Comparison of ENCODE assay signal across 24 mouse cellular contexts in genomic region chr6:135672003-135672402, GRCm38 (mm10).
"Had no signal": no experiment of that assay in that cellular context is flagged by ENCODE, and none has a peak within 500 bp of the region (broad histone marks: within the 10 kb centered on the region; RNA-seq: fewer than 3 reads in every experiment).

No protein-coding gene starts in this region.

- ATAC-seq: liver, embryonic 12.5 days; midbrain, embryonic 13.5 days had no signal

- H3K9ac ChIP-seq: limb, embryonic 13.5 days; liver, embryonic 12.5 days; liver, embryonic 15.5 days; lung, embryonic 15.5 days; midbrain, embryonic 13.5 days; neural tube, embryonic 12.5 days; neural tube, embryonic 15.5 days; stomach, embryonic 15.5 days had no signal

- H3K36me3 ChIP-seq: limb, embryonic 10.5 days; limb, embryonic 13.5 days; liver, embryonic 12.5 days; liver, embryonic 15.5 days; lung, embryonic 15.5 days; midbrain, embryonic 10.5 days; midbrain, embryonic 13.5 days; neural tube, embryonic 12.5 days; neural tube, embryonic 15.5 days; stomach, embryonic 15.5 days had no signal

- DNase-seq: kidney, adult 18-20 months; kidney, postnatal 14 days; kidney, postnatal 4 days; layer of hippocampus, postnatal 36 days; liver; lung, adult 18-20 months; lung, postnatal 10 days; lung, postnatal 36 days; retina, postnatal 1 day; right cerebral cortex, postnatal 25 days; spleen, adult 18-20 months; thymus, adult 18-20 months; thymus, postnatal 36 days had no signal

- H3K27me3 ChIP-seq: limb, embryonic 13.5 days; liver, embryonic 12.5 days; liver, embryonic 15.5 days; lung, embryonic 15.5 days; megakaryocyte, embryonic 14.5 days; midbrain, embryonic 13.5 days; neural tube, embryonic 12.5 days; neural tube, embryonic 15.5 days; stomach, embryonic 15.5 days had no signal

- H3K4me1 ChIP-seq: limb, embryonic 10.5 days; limb, embryonic 13.5 days; liver, embryonic 12.5 days; liver, embryonic 15.5 days; megakaryocyte, embryonic 14.5 days; midbrain, embryonic 10.5 days; midbrain, embryonic 13.5 days; neural tube, embryonic 12.5 days; neural tube, embryonic 15.5 days; stomach, embryonic 15.5 days had no signal

- H3K27ac ChIP-seq: limb, embryonic 10.5 days; limb, embryonic 13.5 days; liver, embryonic 12.5 days; liver, embryonic 15.5 days; lung, embryonic 15.5 days; midbrain, embryonic 10.5 days; midbrain, embryonic 13.5 days; neural tube, embryonic 12.5 days; neural tube, embryonic 15.5 days; stomach, embryonic 15.5 days had no signal

- H3K4me3 ChIP-seq: limb, embryonic 10.5 days; limb, embryonic 13.5 days; liver, embryonic 12.5 days; liver, embryonic 15.5 days; lung, embryonic 15.5 days; megakaryocyte, embryonic 14.5 days; midbrain, embryonic 10.5 days; midbrain, embryonic 13.5 days; neural tube, embryonic 12.5 days; neural tube, embryonic 15.5 days; stomach, embryonic 15.5 days had no signal

- H3K9me3 ChIP-seq: limb, embryonic 13.5 days; liver, embryonic 12.5 days; liver, embryonic 15.5 days; lung, embryonic 15.5 days; neural tube, embryonic 12.5 days; neural tube, embryonic 15.5 days; stomach, embryonic 15.5 days had no signal

- H3K4me2 ChIP-seq: limb, embryonic 13.5 days; liver, embryonic 12.5 days; liver, embryonic 15.5 days; lung, embryonic 15.5 days; midbrain, embryonic 13.5 days; neural tube, embryonic 12.5 days; neural tube, embryonic 15.5 days; stomach, embryonic 15.5 days had no signal
